Mouse (Mus musculus) 416B (cell line): ENCODE results near the gene Zbtb48.

Experiments used
- DNase-seq: peaks from one replicate; pipeline ENCODE4 v3.0.0; 2011; ENCODE audit warnings: low read depth

The Zbtb48 gene

DNA sequence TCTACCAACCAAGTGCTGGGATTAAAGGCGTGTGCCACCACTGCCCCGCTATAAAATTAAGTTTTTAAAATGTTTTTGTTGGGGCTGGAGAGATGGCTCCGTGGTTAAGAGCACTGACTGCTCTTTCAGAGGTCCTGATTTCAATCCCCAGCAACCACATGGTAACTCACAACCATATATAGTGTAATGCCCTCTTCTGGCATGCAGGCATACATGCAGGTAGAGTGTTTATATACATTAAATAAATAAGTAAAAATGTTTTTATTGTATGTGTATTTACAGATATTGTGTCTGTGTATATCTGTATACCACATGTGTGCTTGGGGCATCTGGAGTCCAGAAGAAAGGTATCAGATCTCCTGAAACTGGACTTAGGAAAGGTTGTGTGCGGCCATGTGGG lies 26.1 kb downstream of the Zbtb48 start:
- peak; percentile 38 for DNase-seq

GRCm38 (mm10) chr4:152000906-152001305 lies 26.6 kb downstream of the Zbtb48 start:
- no peak for DNase-seq

DNA sequence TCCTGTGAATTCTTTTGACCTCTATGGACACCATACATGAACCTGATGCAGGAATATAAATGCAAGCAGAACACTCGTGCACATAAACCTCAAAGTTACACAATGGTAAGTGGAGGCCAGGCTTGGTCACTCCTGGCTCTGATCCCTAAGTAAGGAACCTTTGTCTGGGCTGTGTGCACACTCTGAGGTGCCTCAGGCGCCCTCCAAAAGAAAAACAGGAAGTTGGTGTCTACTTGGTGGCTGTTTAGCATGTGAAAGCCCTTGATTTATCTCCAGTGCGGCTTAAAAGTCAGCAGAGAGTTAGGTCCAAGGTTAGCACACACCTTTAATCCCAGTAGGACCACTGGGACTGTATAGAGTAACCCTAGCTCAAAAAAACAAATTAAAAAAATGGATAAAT lies 28.0 kb downstream of the Zbtb48 start:
- DNase-seq = peak; percentile 50

- no peak for DNase-seq
These were observed 29.8 kb downstream of the Zbtb48 start for GRCm38 (mm10) chr4:151997701-151998100.

- DNase-seq = no peak
These were observed 30.6 kb downstream of the Zbtb48 start for GRCm38 (mm10) chr4:151996951-151997222.

DNA sequence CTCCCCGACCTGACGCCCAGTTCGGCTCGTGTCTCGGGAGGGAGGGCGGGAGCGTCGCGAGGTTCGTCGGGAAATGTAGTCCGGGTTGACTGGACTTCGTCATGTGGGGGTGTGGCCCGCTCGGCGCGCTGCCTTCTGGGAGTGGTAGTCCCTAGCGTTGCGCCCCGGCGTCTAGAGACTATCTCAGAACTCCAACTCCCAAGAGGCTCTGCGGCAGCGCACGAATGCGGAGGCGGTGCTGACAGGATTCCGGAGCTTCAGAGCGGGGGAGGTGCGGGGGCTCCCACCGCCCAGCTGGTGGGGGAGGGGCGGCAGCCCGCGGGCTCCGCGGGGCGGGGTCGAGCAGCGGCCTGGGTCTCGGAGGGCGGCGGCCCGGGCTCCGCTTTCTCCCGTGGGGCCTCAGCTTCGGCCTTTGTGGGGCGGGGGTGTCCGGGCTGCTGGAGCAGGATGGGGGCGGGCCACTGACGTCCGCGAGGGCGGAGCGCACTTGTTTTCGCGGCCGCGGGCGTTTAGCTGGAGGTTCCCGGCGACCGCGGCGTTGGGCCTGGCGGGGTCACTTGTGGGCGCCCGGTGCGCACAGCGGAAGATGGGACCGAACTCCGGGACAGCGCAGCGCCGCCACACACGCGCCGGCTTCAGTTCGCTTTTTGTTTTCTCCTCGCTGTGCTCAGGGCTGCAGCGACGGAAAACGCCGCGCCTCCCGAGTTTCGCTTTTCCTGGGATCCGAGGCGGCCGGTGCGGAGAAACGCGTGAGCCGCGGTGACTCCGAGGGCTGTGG lies 31.1 kb downstream of the Zbtb48 start, which contains the start of gene Phf13:
TSS of gene Phf13 (minus strand) at position 86 of the 778 bp plus-strand sequence.
- peak; percentile 98 for DNase-seq

- no peak for DNase-seq
These were observed 31.9 kb downstream of the Zbtb48 start for GRCm38 (mm10) chr4:151995371-151996172.

GRCm38 (mm10) chr4:151994228-151995171 lies 33.0 kb downstream of the Zbtb48 start:
- peak; percentile 53 for DNase-seq

DNA sequence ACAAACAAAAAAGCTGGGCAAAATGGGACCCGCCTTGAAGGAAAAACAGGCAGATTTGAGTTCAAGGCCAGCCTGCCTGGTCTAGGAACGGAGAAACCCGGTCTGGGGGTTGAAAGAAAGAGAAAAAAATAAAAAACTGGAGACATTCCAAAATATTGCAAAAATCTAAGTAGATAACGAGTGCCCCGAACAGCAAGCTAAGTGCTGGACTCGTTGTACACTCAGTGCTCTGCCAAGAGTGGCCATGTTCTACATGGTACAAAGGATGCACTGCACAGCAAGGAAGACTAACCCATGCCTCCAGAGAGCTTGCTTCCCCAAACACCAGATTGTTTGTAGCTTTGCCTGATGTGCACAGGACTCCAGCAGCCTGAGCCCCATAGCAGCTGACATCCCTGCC lies 34.4 kb downstream of the Zbtb48 start:
- DNase-seq = no peak

GRCm38 (mm10) chr4:151992091-151992490 lies 35.4 kb downstream of the Zbtb48 start:
- no peak for DNase-seq

DNA sequence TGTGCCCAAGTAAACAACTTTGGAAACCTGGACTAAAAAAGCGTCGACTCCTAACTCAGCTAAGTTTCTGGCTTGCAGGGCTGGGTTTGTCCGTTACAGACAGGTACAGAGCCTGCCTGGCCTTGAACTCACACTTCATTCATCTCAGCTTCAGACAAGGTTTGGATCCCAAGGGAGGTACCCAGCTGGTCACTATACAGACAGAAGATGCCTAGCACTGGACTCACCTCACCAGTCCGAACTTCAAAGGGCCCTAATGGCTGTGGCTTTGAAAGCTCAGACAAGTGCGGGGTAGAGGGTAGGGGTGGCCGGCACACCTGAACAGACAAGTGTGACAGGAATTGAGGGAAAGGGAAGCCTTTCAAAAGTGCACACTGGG lies 38.4 kb downstream of the Zbtb48 start:
- DNase-seq = no peak

- DNase-seq = peak; percentile 68
These were observed 38.9 kb downstream of the Zbtb48 start, which contains the start of gene Thap3 for GRCm38 (mm10) chr4:151988342-151989109. TSS of gene Thap3 (minus strand) at chr4:151988997.

GRCm38 (mm10) chr4:151988014-151988341 lies 39.5 kb downstream of the Zbtb48 start:
- peak; percentile 48 for DNase-seq

DNA sequence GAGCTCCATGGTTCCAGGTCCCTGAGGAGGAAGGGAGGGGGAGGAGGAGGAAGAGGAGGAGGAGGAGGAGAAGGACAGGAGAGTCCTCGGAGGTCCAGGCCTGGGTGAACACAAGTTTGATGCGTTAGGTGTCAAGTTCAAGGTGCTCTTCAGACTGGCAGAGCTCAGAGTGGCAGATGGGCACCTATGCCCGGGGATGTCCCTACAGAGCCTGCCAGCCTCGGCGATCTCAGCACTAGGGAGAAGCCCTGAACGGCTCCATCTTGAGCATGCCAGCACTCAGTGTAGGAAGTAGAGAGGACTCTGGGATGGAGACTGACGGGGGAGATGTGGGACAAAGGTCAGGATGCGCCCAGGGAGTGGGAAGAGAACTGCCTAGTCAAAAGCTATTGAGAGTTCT lies 40.8 kb downstream of the Zbtb48 start:
- no peak for DNase-seq

DNA sequence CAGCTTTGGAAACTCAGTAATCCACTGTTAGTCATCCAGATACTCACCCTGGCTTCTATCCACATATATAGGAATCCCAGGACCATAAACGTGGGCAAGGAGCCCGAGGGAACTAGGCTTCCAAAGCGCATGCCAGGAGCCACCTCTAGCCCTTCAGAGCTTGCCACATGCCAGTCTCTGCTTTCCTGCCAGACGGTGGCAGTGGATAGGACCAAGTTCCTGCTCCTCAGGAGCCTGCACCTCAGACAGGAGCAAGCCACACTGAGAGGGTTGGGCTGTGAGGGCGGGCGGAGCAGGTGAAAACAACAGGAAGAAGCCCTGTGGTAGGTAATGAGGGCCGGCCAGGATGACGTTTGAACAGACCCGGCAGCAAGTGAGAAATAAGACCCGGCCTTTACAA lies 41.6 kb downstream of the Zbtb48 start:
- no peak for DNase-seq

GRCm38 (mm10) chr4:151983560-151983959 lies 43.9 kb downstream of the Zbtb48 start:
- no peak for DNase-seq

GRCm38 (mm10) chr4:151983043-151983442 lies 44.4 kb downstream of the Zbtb48 start:
- DNase-seq = no peak

DNA sequence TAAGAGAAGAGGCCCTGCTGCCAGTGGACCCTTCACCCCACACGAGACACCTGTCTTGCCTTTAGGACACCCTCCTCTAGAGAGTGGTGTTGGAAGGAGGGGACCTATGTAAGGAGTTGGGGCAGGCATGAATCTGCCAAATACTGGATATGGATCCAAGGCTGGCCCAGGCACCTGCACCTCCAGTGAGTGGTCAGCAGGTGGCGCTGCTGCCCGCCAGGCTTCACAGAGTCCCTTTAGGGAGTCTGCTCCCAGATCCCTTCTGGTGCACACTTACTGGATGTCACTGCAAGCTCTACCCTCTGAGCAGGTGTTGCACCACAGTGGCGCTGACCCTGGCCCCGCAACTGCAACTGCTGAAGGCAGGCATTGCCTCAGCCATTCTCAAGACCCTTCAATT lies 46.1 kb downstream of the Zbtb48 start:
- DNase-seq = peak; percentile 73

- DNase-seq = peak; percentile 38
These were observed 46.8 kb downstream of the Zbtb48 start for GRCm38 (mm10) chr4:151980699-151981098.

DNA sequence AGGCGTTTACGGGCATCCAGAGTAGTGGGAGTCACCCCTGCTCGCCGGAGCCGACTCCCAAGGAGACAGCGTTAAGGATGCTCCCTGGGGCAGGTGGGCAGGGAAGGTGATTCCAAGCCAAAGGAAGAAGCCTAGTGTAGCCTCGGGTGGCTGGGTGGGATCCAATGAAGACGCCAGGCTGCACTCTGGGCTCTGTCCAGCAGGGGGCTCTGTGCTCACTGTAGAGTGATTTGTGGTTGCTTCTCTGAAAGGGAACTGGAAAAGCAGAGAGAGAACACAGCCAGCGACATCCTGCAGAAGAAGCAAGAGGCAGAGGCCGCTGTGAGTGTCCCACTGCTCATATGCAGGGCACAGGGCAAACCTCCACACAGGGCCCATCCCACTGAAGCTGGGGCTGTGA lies 49.7 kb downstream of the Zbtb48 start:
- DNase-seq = peak; percentile 69

DNA sequence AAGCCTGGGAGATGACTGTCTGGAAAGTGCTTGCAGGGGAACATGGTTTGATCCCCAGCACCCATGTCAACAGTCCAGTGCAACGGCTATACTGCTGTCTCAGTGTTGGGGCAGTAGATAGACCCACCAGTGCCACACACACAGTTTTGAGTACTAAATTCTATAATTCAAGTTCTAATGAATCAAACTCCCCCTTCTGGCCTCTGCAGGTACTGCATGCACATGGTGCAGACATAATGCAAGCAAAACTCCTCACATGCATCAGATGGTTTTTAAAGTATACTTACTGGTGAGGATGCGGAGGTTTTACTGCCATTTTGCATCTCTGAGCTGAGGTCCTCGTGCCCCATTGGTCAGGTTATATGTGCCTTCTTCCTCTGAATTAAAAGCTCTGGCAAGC lies 52.0 kb downstream of the Zbtb48 start:
- peak; percentile 51 for DNase-seq
